Mouse (Mus musculus): ENCODE results near the gene Ttc7. TPM values are rescaled to one million over a fixed set of nuclear protein-coding genes. Genes with fewer than 3 reads are reported as not detected.

Gene Ttc7
- polyA plus RNA-seq, 1 experiment = 8.9 TPM

GRCm38 (mm10) chr17:87332887-87333286, 50.2 kb downstream of the Ttc7 start:
- H3K4me1 ChIP-seq (ENCODE audit: control insufficient read depth, insufficient read depth, insufficient read length, low read length) = peaks cover 7% of the 10 kb centered on the region
- H3K27ac ChIP-seq (replicated peaks; ENCODE audit: low read depth, low read length) = no peak overlapping the region
- H3K4me3 ChIP-seq (ENCODE audit: insufficient read depth, low read depth, low read length) = no peak overlapping the region

GRCm38 (mm10) chr17:87334162-87334561, 51.5 kb downstream of the Ttc7 start:
- Histone ChIP-seq H3K4me3 (ENCODE audit: insufficient read depth, low read depth, low read length) (no peak overlapping the region), H3K4me1 (ENCODE audit: control insufficient read depth, insufficient read depth, insufficient read length, low read length) (peaks cover 7% of the 10 kb centered on the region), H3K27ac (replicated peaks; ENCODE audit: low read depth, low read length) (no peak overlapping the region)

DNA sequence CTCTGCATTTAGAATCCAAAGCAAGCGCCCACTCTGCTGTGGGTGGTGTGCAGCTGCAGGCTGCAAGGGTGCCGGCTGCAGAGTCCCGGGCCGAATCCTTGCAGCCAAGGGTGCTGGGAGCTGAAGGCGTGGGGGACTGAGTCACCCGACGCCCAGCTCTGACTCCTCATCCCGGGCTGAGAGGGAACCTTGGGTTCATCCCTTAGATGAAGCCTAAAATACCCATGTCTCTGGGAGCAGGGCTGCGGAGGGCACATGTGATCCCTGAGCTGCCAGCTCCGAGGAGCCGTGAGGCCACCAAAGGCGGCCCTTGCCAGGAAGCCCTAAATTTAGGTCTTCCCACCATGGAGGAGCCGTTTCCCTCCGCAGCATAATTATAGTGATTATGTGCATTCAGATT, 52.5 kb downstream of the Ttc7 start:
- Histone ChIP-seq H3K27ac (replicated peaks; ENCODE audit: low read depth, low read length) (no peak overlapping the region), H3K4me3 (ENCODE audit: insufficient read depth, low read depth, low read length) (no peak overlapping the region), H3K4me1 (ENCODE audit: control insufficient read depth, insufficient read depth, insufficient read length, low read length) (peaks cover 7% of the 10 kb centered on the region)

- Histone ChIP-seq H3K27ac (replicated peaks; ENCODE audit: low read depth, low read length) (no peak overlapping the region), H3K4me1 (ENCODE audit: control insufficient read depth, insufficient read depth, insufficient read length, low read length) (peaks cover 7% of the 10 kb centered on the region), H3K4me3 (ENCODE audit: insufficient read depth, low read depth, low read length) (no peak overlapping the region)
These were observed 53.0 kb downstream of the Ttc7 start for GRCm38 (mm10) chr17:87335727-87336126.

- Histone ChIP-seq H3K27ac (replicated peaks; ENCODE audit: low read depth, low read length) (no peak overlapping the region), H3K4me3 (ENCODE audit: insufficient read depth, low read depth, low read length) (no peak overlapping the region), H3K4me1 (ENCODE audit: control insufficient read depth, insufficient read depth, insufficient read length, low read length) (peaks cover 3% of the 10 kb centered on the region; the same call in 1 of the 2 replicates)
These were observed 54.2 kb downstream of the Ttc7 start for GRCm38 (mm10) chr17:87336910-87337309.

DNA sequence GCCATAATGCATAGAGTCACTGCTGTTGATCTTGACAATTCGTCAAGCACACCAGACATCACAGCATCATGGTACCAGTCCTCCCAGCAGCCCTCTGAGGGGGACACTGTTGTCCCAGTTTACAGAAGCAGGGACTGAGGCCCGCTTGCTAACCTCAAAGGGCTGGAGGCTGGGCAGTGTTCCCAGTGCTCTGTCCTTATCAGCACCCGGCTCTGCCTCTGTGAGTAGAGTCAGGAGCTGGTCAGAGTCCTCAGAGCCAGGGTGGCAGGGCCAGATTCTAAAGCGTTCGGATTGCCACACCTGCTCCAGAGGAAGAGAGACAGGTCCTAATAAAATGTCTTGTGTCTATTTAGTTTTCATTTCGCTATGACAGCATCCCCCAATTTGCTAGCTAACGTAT, 55.0 kb downstream of the Ttc7 start:
- Histone ChIP-seq H3K4me3 (ENCODE audit: insufficient read depth, low read depth, low read length) (no peak overlapping the region), H3K4me1 (ENCODE audit: control insufficient read depth, insufficient read depth, insufficient read length, low read length) (no peaks in the 10 kb centered on the region), H3K27ac (replicated peaks; ENCODE audit: low read depth, low read length) (no peak overlapping the region)

- Histone ChIP-seq H3K4me1 (ENCODE audit: control insufficient read depth, insufficient read depth, insufficient read length, low read length) (peaks cover 5% of the 10 kb centered on the region; the same call in 1 of the 2 replicates), H3K4me3 (ENCODE audit: insufficient read depth, low read depth, low read length) (no peak overlapping the region), H3K27ac (replicated peaks; ENCODE audit: low read depth, low read length) (no peak overlapping the region)
These were observed 56.4 kb downstream of the Ttc7 start for GRCm38 (mm10) chr17:87339122-87339521.

GRCm38 (mm10) chr17:87343060-87343703, 60.5 kb downstream of the Ttc7 start:
- Histone ChIP-seq H3K4me1 (ENCODE audit: control insufficient read depth, insufficient read depth, insufficient read length, low read length) (peaks cover 5% of the 10 kb centered on the region; the same call in 1 of the 2 replicates), H3K4me3 (ENCODE audit: insufficient read depth, low read depth, low read length) (no peak overlapping the region), H3K27ac (replicated peaks; ENCODE audit: low read depth, low read length) (no peak overlapping the region)

DNA sequence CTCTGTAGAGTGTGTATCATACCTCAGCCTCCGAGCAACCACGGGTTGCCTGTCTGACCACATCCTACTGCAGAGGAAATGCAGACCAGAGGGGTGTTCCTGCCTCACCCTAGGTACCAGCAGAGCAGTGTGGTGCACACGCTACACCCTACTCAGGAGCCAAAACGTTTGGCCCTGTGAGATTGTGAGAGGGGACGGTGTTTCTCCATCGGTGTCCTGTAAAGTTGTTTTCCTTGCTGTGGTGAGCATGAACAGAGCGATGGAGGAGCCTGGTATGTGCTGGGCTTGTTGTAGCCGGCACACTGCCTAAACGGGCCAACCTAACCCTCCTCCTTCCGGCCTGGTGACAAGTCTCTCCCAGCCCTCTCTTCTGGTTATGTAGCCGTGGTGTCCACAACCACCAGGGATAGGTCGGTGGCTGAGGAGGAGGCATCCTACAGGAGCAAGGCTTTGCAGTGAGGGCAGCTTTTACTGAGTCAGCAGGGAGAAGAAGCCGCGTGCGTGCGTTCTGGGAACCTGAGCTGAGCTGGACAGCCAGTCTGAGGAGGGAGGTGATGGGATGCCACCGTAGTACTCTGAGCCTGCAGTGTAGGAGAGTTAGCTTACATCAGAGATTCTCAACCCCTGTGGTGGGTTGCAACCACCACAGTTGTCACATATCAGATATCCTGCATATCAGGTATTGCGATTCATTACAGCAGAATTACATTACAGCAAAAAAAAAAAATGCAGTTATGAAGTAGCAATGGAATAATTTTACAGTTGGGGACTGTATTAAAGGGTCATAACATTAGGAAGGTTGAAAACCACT, 62.0 kb downstream of the Ttc7 start:
- H3K4me3 ChIP-seq (ENCODE audit: insufficient read depth, low read depth, low read length) = no peak overlapping the region
- H3K27ac ChIP-seq (replicated peaks; ENCODE audit: low read depth, low read length) = no peak overlapping the region
- peaks cover 5% of the 10 kb centered on the region; the same call in 1 of the 2 replicates for H3K4me1 ChIP-seq (ENCODE audit: control insufficient read depth, insufficient read depth, insufficient read length, low read length)

DNA sequence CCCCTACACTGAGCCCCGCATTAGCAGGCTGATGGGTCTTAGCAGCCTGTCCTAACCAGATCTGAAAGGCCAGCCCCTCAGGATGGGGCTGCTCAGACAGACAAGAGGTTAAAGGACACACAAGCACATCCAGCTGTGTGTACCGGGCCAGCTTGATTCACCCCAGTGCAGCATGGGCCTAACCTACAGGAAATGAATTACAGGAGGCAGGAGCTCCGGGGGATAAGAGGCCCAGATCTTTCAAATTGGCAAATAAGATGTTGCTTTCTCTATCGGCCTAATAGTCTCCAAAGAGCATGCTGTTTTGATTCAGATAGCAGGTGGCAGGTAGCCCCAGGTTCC, 62.5 kb downstream of the Ttc7 start:
- no peak overlapping the region for H3K4me3 ChIP-seq (ENCODE audit: insufficient read depth, low read depth, low read length)
- no peak overlapping the region for H3K27ac ChIP-seq (replicated peaks; ENCODE audit: low read depth, low read length)
- H3K4me1 ChIP-seq (ENCODE audit: control insufficient read depth, insufficient read depth, insufficient read length, low read length) = peaks cover 5% of the 10 kb centered on the region

- H3K4me3 ChIP-seq (ENCODE audit: insufficient read depth, low read depth, low read length) = no peak overlapping the region
- H3K4me1 ChIP-seq (ENCODE audit: control insufficient read depth, insufficient read depth, insufficient read length, low read length) = peaks cover 12% of the 10 kb centered on the region
- no peak overlapping the region for H3K27ac ChIP-seq (replicated peaks; ENCODE audit: low read depth, low read length)
These were observed 65.7 kb downstream of the Ttc7 start for GRCm38 (mm10) chr17:87348353-87348752.

DNA sequence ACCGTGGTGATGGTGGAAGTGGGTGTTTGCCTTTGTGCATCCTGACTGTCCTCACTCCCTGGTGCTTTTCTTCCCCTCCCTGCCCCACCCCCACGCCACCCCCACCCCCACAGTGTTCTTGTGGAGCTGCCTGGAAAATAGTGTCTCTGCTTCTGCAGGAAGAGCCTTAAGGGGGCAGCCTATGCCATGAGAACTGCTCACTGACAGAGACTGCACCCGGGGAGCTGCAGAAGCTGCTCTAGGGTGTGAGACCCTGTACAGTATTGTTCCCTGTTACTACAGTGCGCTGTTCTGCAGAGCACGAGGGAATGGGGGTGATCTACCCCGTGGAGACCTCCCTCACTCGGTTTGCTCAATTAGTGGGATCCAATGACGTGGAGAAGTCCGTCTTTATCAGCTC, 66.4 kb downstream of the Ttc7 start:
- no peak overlapping the region for H3K27ac ChIP-seq (replicated peaks; ENCODE audit: low read depth, low read length)
- no peak overlapping the region for H3K4me3 ChIP-seq (ENCODE audit: insufficient read depth, low read depth, low read length)
- H3K4me1 ChIP-seq (ENCODE audit: control insufficient read depth, insufficient read depth, insufficient read length, low read length) = peaks cover 12% of the 10 kb centered on the region

- Histone ChIP-seq H3K27ac (replicated peaks; ENCODE audit: low read depth, low read length) (no peak overlapping the region), H3K4me1 (ENCODE audit: control insufficient read depth, insufficient read depth, insufficient read length, low read length) (peaks cover 17% of the 10 kb centered on the region), H3K4me3 (ENCODE audit: insufficient read depth, low read depth, low read length) (no peak overlapping the region)
These were observed 66.9 kb downstream of the Ttc7 start for GRCm38 (mm10) chr17:87349575-87349974.

- Histone ChIP-seq H3K4me1 (ENCODE audit: control insufficient read depth, insufficient read depth, insufficient read length, low read length) (peaks cover 17% of the 10 kb centered on the region), H3K4me3 (ENCODE audit: insufficient read depth, low read depth, low read length) (no peak overlapping the region), H3K27ac (replicated peaks; ENCODE audit: low read depth, low read length) (no peak overlapping the region)
These were observed 68.0 kb downstream of the Ttc7 start for GRCm38 (mm10) chr17:87350471-87351240.

All from brown adipose tissue, adult 24 weeks (tissue).